12 mouse cellular contexts compared by ENCODE assay signal in the genomic region with DNA sequence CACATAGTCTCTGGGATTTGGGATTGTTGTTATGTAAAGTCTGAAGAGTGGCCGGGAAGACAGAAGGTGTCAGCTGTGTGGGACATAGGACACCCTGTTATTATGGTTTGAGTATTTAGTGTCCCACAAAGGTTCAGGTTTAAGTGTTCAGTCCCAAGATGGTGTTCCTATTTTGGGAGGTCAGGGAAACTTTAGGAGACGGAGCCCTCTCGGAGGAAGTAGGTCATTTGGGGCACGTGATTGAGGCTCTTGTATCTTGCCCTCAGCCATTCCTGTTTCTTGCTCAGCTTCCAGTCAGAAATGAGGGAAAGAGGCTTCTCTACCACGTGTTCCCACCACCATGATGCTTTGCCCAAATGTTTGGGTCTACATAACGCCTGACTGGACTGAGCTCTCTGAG.
"Had no signal": no experiment of that assay in that cellular context is flagged by ENCODE, and none has a peak within 500 bp of the region (broad histone marks: within the 10 kb centered on the region; RNA-seq: fewer than 3 reads in every experiment).

No protein-coding gene starts in this region.

- DNase-seq: forebrain, postnatal 0 days; heart, adult 11 months; heart, adult 2 months; heart, postnatal 14 days; heart, postnatal 36 days; kidney, adult 11 months; kidney, adult 2 months; kidney, adult 9 months; kidney, postnatal 14 days; kidney, postnatal 36 days; liver; liver, embryonic 13.5 days had no signal
